Mouse (Mus musculus): ENCODE measurements around the gene Vps41. TPM values are rescaled to one million over a fixed set of nuclear protein-coding genes. Genes with fewer than 3 reads are reported as not detected.

Vps41 gene
- total RNA-seq, 2 experiments from 2014 or later = 152 to 158 TPM

GRCm38 (mm10) chr13:18797555-18797954 is 80.5 kb downstream of the Vps41 start:
- intact Hi-C loops (cut with DNase I) = no loop called here
- no peak overlapping the region for H3K27ac ChIP-seq
- DNase-seq (ENCODE audit: extremely low spot score in 1 of 2, low spot score in 2 of 2) = no peak
- H3K4me3 ChIP-seq = no peak overlapping the region
- no peak for TF ChIP-seq CTCF (IDR thresholded peaks at IDR 0.05)

GRCm38 (mm10) chr13:18800434-18800833 is 83.3 kb downstream of the Vps41 start:
- no peak overlapping the region for H3K4me3 ChIP-seq
- TF ChIP-seq CTCF (IDR thresholded peaks at IDR 0.05) = no peak
- DNase-seq (ENCODE audit: extremely low spot score in 1 of 2, low spot score in 2 of 2) = no peak
- intact Hi-C loops (cut with DNase I) = no loop called here
- H3K27ac ChIP-seq = no peak overlapping the region

GRCm38 (mm10) chr13:18809465-18809864 is 92.4 kb downstream of the Vps41 start:
- intact Hi-C loops (cut with DNase I) = loop anchor here (5.0 kb wide), 1 partner anchor 92 kb away; the partner anchor contains the start of gene Vps41
- no peak overlapping the region for H3K4me3 ChIP-seq
- no peak overlapping the region for H3K27ac ChIP-seq
- no peak for TF ChIP-seq CTCF (IDR thresholded peaks at IDR 0.05)
- no peak for DNase-seq (ENCODE audit: extremely low spot score in 1 of 2, low spot score in 2 of 2)

- DNase-seq (ENCODE audit: extremely low spot score in 1 of 2, low spot score in 2 of 2) = peak; percentile 43 to 59
- Histone ChIP-seq H3K4me3 (no peak overlapping the region), H3K27ac (peak overlapping the region; percentile 26; the same call in 1 of the 2 replicates)
- intact Hi-C loops (cut with DNase I) = loop anchor here (1.0 to 10.0 kb wide), 4 partner anchors 93 to 753 kb away; partner anchors contain the start of gene Vps41
- TF ChIP-seq CTCF (IDR thresholded peaks at IDR 0.05) = peak; percentile 83
Measured at GRCm38 (mm10) chr13:18809978-18810675, 93.0 kb downstream of the Vps41 start.

GRCm38 (mm10) chr13:18824420-18825123 is 107.5 kb downstream of the Vps41 start:
- intact Hi-C loops (cut with DNase I) = no loop called here
- no peak for TF ChIP-seq CTCF (IDR thresholded peaks at IDR 0.05)
- no peak overlapping the region for H3K27ac ChIP-seq
- no peak for DNase-seq (ENCODE audit: extremely low spot score in 1 of 2, low spot score in 2 of 2)
- no peak overlapping the region for H3K4me3 ChIP-seq

- no peak for TF ChIP-seq CTCF (IDR thresholded peaks at IDR 0.05)
- Histone ChIP-seq H3K27ac (no peak overlapping the region), H3K4me3 (no peak overlapping the region)
- intact Hi-C loops (cut with DNase I) = no loop called here
- DNase-seq (ENCODE audit: extremely low spot score in 1 of 2, low spot score in 2 of 2) = no peak
Measured at GRCm38 (mm10) chr13:18827029-18827428, 109.9 kb downstream of the Vps41 start.

GRCm38 (mm10) chr13:18830486-18830885 is 113.4 kb downstream of the Vps41 start:
- Histone ChIP-seq H3K4me3 (no peak overlapping the region), H3K27ac (no peak overlapping the region)
- intact Hi-C loops (cut with DNase I) = no loop called here
- no peak for DNase-seq (ENCODE audit: extremely low spot score in 1 of 2, low spot score in 2 of 2)
- no peak for TF ChIP-seq CTCF (IDR thresholded peaks at IDR 0.05)

- no peak for TF ChIP-seq CTCF (IDR thresholded peaks at IDR 0.05)
- H3K27ac ChIP-seq = no peak overlapping the region
- no peak overlapping the region for H3K4me3 ChIP-seq
- intact Hi-C loops (cut with DNase I) = no loop called here
- DNase-seq (ENCODE audit: extremely low spot score in 1 of 2, low spot score in 2 of 2) = no peak
Measured at GRCm38 (mm10) chr13:18839231-18839630, 122.1 kb downstream of the Vps41 start.

GRCm38 (mm10) chr13:18840366-18840765 is 123.3 kb downstream of the Vps41 start:
- Histone ChIP-seq H3K4me3 (no peak overlapping the region), H3K27ac (no peak overlapping the region)
- DNase-seq (ENCODE audit: extremely low spot score in 1 of 2, low spot score in 2 of 2) = no peak
- intact Hi-C loops (cut with DNase I) = no loop called here
- TF ChIP-seq CTCF (IDR thresholded peaks at IDR 0.05) = no peak

GRCm38 (mm10) chr13:18841019-18841418 is 123.9 kb downstream of the Vps41 start:
- Histone ChIP-seq H3K27ac (no peak overlapping the region), H3K4me3 (no peak overlapping the region)
- intact Hi-C loops (cut with DNase I) = no loop called here
- TF ChIP-seq CTCF (IDR thresholded peaks at IDR 0.05) = no peak
- DNase-seq (ENCODE audit: extremely low spot score in 1 of 2, low spot score in 2 of 2) = no peak

GRCm38 (mm10) chr13:18841752-18842282 is 124.7 kb downstream of the Vps41 start:
- no peak overlapping the region for H3K27ac ChIP-seq
- no peak overlapping the region for H3K4me3 ChIP-seq
- intact Hi-C loops (cut with DNase I) = no loop called here
- DNase-seq (ENCODE audit: extremely low spot score in 1 of 2, low spot score in 2 of 2) = no peak
- TF ChIP-seq CTCF (IDR thresholded peaks at IDR 0.05) = no peak

GRCm38 (mm10) chr13:18842556-18842955 is 125.5 kb downstream of the Vps41 start:
- no peak overlapping the region for H3K4me3 ChIP-seq
- DNase-seq (ENCODE audit: extremely low spot score in 1 of 2, low spot score in 2 of 2) = no peak
- TF ChIP-seq CTCF (IDR thresholded peaks at IDR 0.05) = no peak
- H3K27ac ChIP-seq = no peak overlapping the region
- intact Hi-C loops (cut with DNase I) = no loop called here
